Mouse (Mus musculus) kidney, adult 2 months (tissue): ENCODE results near the gene Sbsn. TPM values are rescaled to one million over a fixed set of nuclear protein-coding genes. Genes with fewer than 3 reads are reported as not detected.

Source experiments
- DNase-seq: peaks from one replicate; pipeline ENCODE4 v3.0.0; 2021
- H3K27ac ChIP-seq: fragments of 200-500 bp; 2 replicates; pipeline ENCODE4 v1.5.1; 2012; ENCODE audit warnings: low read depth, low read length, control low read depth, inconsistent platforms; ENCODE audit not compliant: insufficient read depth
- H3K27me3 ChIP-seq: fragments of 200-500 bp; replicated peaks from 2 replicates; pipeline ENCODE4 v1.6.1; 2012; ENCODE audit warnings: mild to moderate bottlenecking, moderate library complexity, low read length, inconsistent platforms; ENCODE audit not compliant: control insufficient read depth, insufficient read depth
- H3K36me3 ChIP-seq: fragments of 200-500 bp; 2 replicates; pipeline ENCODE4 v1.6.1; 2012; ENCODE audit warnings: mild to moderate bottlenecking, moderate library complexity, low read length, inconsistent platforms; ENCODE audit not compliant: control insufficient read depth, insufficient read depth
- H3K4me1 ChIP-seq: fragments of 200-500 bp; 2 replicates; pipeline ENCODE4 v1.6.1; 2011; ENCODE audit warnings: low read length; ENCODE audit not compliant: control insufficient read depth, insufficient read depth
- H3K4me3 ChIP-seq: fragments of 200-500 bp; 2 replicates; pipeline ENCODE4 v1.5.1; 2011; ENCODE audit warnings: mild to moderate bottlenecking, low read depth, low read length, control low read depth; ENCODE audit not compliant: insufficient read depth
- CTCF ChIP-seq: fragments of 200-500 bp; conservative IDR thresholded peaks from 2 replicates; pipeline ENCODE4 v1.5.1; 2011; ENCODE audit warnings: low read depth, mild to moderate bottlenecking, control low read depth, low read length, moderate library complexity, mixed read lengths; ENCODE audit not compliant: insufficient read depth, insufficient read length
- POLR2A ChIP-seq: fragments of 200-500 bp; IDR thresholded peaks from one replicate; pipeline ENCODE4 v1.6.1; 2011; ENCODE audit warnings: low read depth, low read length, control low read depth
- WGBS: fragments of 180-500 bp; shearing (Covaris S2); methylation state at CpG from one replicate; pipeline ENCODE4 v1.1.7; 2018; 5-methylcytosine and 5-hydroxymethylcytosine counted together
- polyA plus RNA-seq: library from polyadenylated mRNA; depleted of rRNA; stranded (reverse); fragments of >200 nt; gene quantifications from 2 replicates; pipeline ENCODE4 v1.2.3, GENCODE M21; 2012; rRNA removed

The Sbsn gene
- 1.4 and 1.9 TPM in 2 replicates for polyA plus RNA-seq

DNA sequence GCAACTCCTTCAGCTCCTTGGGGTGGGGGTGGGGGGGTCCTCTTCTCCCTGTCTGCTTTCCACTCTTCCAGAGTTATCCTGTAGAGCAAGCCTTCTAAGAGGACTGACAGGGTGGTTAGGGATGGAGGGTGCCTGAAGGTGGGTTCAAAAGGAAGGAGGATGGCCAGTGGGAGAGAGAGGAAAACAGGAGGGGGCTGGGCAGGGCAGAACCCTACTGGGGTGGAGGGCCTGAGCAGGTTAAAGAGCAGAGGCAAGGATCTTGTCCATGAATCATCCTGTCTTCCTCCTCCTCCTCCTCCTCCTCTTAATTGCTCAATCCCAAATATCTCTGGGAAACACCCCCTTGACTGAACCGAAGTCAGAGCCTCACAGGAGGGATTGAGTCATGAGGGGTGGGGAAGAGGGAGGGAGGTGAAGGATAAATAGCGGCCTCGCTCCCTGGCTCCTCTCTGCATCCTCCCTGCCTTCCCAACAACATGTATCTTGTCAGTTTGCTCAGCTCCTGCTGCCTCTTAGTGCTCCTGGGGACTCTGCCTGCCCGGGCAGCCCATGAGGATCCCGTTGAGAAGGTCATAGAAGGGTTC lies at the start of gene Sbsn:
Gene Sbsn (plus strand): TSS at position 386 of the 584 bp plus-strand sequence.
- H3K4me1 ChIP-seq: no peaks in the 10 kb centered on the region
- H3K27ac ChIP-seq: no peak within 1 kb of the TSS
- no peak for DNase-seq
- 34% methylated on average over 5 of the region's 5 CpGs for WGBS
- no peak for TF ChIP-seq CTCF
- no peaks in the 10 kb centered on the region for H3K36me3 ChIP-seq
- no peaks in the 10 kb centered on the region for H3K27me3 ChIP-seq
- H3K4me3 ChIP-seq: no peak within 1 kb of the TSS

DNA sequence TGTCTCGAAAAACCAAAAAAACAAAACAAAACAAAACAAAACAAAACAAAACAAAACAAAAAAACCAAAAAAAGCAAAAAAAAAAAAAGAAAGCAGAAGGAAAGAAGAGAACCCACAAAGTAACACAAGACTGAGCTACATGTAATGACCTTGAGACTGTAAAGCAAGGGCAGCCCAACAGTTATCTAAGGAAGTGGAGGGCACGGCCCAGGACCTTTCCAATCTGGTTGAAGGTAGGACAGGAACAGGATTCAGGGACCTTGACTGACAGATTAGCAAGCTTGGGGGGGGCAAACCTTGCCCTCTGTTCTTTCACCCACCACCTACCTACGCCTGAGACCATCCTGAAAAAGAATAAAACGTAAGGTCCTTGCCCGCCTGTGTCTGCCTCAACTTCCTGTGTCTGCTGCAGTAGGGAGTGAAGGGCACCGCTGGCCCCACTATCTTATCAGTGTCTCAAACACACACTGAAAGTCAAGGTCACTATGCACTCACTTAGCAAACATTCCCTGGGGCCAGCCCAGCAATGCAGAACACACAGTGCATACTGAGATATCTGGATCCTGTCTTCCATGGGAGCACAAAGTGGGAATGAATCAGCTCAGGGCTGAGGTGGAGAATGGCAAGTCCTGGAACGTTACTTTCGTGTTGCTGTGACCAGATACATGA lies 44.9 kb upstream of the Sbsn start:
- Histone ChIP-seq H3K4me1 (no peaks in the 10 kb centered on the region), H3K4me3 (no peak overlapping the region), H3K36me3 (no peaks in the 10 kb centered on the region), H3K27me3 (no peaks in the 10 kb centered on the region), H3K27ac (no peak overlapping the region)
- 76% methylated on average over 8 of the region's 8 CpGs for WGBS
- TF ChIP-seq POLR2A: no peak
- no peak for TF ChIP-seq CTCF
- no peak for DNase-seq

DNA sequence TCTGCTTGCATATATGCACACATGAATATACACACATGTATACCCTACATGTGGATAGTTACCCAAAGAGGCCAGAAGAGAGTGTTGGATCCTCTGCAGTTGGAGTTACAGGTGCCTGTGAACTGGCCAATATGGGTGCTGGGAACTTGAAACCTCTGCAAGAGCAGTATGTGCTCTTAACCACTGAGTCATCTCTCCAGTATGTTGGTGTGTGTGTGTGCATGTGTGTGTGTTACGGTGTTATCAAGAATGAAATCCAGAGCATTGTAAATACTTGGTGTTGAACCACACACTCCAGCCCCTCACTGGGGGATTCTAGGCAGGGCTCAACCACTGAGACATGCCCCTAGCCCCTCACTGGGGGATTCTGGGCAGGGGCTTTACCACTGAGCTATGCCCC lies 43.8 kb upstream of the Sbsn start:
- DNase-seq: no peak
- Histone ChIP-seq H3K36me3 (no peaks in the 10 kb centered on the region), H3K4me1 (no peaks in the 10 kb centered on the region), H3K27me3 (no peaks in the 10 kb centered on the region), H3K4me3 (no peak overlapping the region), H3K27ac (no peak overlapping the region)
- TF ChIP-seq CTCF: no peak
- WGBS: 88% methylated on average over 1 of the region's 1 CpGs

DNA sequence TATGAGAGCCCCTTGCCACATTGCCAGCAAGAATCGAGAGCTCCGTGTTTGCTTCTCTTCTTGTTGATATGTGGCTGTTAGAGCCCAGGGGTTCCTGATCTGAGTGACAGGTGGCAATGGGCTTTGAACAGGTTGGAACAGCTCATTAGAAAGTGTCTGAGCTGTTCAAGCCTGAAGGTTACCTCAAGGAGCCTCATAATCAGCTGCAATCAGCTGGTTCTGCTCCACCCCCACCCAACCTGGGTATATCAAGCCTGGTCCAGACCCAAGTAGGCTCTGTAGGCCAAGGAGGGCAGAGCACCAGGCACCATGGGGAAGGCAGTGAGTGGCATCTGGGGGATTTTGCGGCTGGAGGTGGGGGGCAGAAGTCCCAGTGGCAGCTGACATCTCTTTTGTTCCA lies 39.3 kb upstream of the Sbsn start, which contains the start of gene Atp4a:
Gene Atp4a (plus strand): TSS at position 268 of the 400 bp plus-strand sequence.
- TF ChIP-seq CTCF (no peak), POLR2A (no peak)
- H3K27me3 ChIP-seq: no peaks in the 10 kb centered on the region
- no peaks in the 10 kb centered on the region for H3K4me1 ChIP-seq
- 71% methylated on average over 3 of the region's 3 CpGs for whole genome bisulfite sequencing
- no peak within 1 kb of the TSS for H3K4me3 ChIP-seq
- no peaks in the 10 kb centered on the region for H3K36me3 ChIP-seq
- peak; percentile 44 for DNase-seq
- H3K27ac ChIP-seq: peak within 1 kb of the TSS; percentile 12; the same call in 1 of the 2 replicates

GRCm38 (mm10) chr7:30717006-30717715 lies 34.1 kb upstream of the Sbsn start:
- Histone ChIP-seq H3K4me3 (0 out of 2 replicates have a peak overlapping the region, but pooled peaks have one; percentile 15), H3K27me3 (no peaks in the 10 kb centered on the region), H3K4me1 (no peaks in the 10 kb centered on the region), H3K27ac (no peak overlapping the region), H3K36me3 (no peaks in the 10 kb centered on the region)
- peak; percentile 40 for DNase-seq
- WGBS: 7% methylated on average over 43 of the region's 43 CpGs
- TF ChIP-seq CTCF (no peak), POLR2A (no peak)

- WGBS: 24% methylated on average over 14 of the region's 14 CpGs
- Histone ChIP-seq H3K4me1 (no peaks in the 10 kb centered on the region), H3K27ac (no peak overlapping the region), H3K4me3 (no peak overlapping the region), H3K27me3 (no peaks in the 10 kb centered on the region), H3K36me3 (no peaks in the 10 kb centered on the region)
- DNase-seq: no peak
- TF ChIP-seq POLR2A (no peak), CTCF (no peak)
These were observed 33.6 kb upstream of the Sbsn start for GRCm38 (mm10) chr7:30717716-30718046.

DNA sequence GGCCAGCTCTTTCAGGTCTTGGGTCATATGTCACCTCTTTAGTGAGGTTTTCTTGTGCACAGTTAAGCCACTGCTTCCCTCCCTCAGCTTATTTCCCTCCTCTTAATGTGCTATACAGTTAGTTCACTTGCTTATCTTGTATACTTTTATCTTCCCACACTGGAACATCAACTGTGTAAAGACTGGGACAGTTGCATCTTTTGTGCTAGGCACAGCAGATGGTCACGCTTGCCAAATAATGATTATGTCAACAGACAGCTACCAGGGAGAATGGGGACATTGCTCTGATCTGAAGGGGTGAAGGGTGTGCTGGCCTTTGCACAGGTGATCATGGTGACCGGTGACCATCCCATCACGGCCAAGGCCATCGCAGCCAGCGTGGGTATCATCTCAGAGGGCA lies 31.6 kb upstream of the Sbsn start:
- no peaks in the 10 kb centered on the region for H3K36me3 ChIP-seq
- DNase-seq: no peak
- TF ChIP-seq POLR2A (no peak), CTCF (no peak)
- no peaks in the 10 kb centered on the region for H3K4me1 ChIP-seq
- no peak overlapping the region for H3K27ac ChIP-seq
- WGBS: 91% methylated on average over 5 of the region's 5 CpGs
- no peak overlapping the region for H3K4me3 ChIP-seq
- no peaks in the 10 kb centered on the region for H3K27me3 ChIP-seq
